Mouse (Mus musculus): ENCODE data around the gene Pou3f1. TPM values are rescaled to one million over a fixed set of nuclear protein-coding genes. Genes with fewer than 3 reads are reported as not detected.

The Pou3f1 gene
- polyA plus RNA-seq, 1 experiment from 2014 or later: 0.10 TPM

DNA sequence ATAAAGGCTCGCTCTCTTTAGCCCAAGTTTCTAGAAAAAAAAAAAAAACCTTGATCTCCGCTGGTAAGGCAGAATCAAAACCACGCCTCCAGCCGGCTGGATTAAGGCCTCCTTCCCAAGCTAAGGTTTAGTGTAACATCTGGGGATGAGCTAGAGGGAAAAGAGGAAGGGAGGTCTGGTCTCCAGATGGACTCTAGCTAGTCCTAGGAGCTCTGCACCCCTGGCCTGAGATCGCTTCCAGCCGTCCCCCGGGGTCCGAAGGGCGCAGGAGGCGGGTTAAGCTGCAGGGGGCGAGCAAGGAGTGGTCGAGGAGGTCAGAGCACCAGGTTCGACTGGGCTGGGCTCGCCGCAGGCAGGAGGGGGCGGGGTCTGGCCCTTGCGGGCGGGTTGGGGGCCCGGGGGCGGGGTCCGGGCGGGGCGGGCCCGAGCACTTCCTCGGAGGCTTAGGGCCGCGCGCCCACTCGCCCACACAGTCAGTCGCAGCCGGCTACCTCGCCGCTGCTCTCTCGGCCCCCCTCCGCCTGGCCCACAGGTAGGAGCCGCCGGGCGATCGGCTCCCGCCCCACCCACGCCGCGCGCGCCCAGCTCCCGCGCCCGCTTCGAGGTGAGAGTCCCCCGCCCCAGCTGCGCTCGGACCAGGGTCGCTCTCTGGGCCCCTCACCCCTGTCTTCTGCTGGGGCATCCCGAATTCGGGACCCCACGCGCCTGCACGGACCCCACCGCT lies 43.8 kb downstream of the Pou3f1 start, which contains the start of gene Fhl3:
Fhl3 (plus strand) TSS at position 454 of the 724 bp plus-strand sequence.
- Histone ChIP-seq H3K9me3 (ENCODE audit: control insufficient read depth, low read depth, low read length) (no peaks in the 10 kb centered on the region), H3K9ac (replicated peaks; ENCODE audit: low read depth, low read length) (peak within 1 kb of the TSS; percentile 85), H3K36me3 (ENCODE audit: control insufficient read depth, insufficient read depth, low read length) (no peaks in the 10 kb centered on the region; the same call in 1 of the 2 replicates), H3K4me3 (ENCODE audit: low read depth, low read length) (peak within 1 kb of the TSS; percentile 84), H3K27me3 (ENCODE audit: control insufficient read depth, insufficient read depth, low read length) (no peaks in the 10 kb centered on the region), H3K4me1 (ENCODE audit: control insufficient read depth, insufficient read depth, low read length) (peaks cover 36% of the 10 kb centered on the region), H3K27ac (ENCODE audit: low read length) (peak within 1 kb of the TSS; percentile 94), H3K4me2 (replicated peaks; ENCODE audit: low read depth, low read length) (peak within 1 kb of the TSS; percentile 74)
- peak; percentile 73 for ATAC-seq (ENCODE audit: insufficient number of reproducible peaks, insufficient read depth, low FRiP score, low read depth)
- 3% methylated on average over 47 of the region's 59 CpGs for WGBS

DNA sequence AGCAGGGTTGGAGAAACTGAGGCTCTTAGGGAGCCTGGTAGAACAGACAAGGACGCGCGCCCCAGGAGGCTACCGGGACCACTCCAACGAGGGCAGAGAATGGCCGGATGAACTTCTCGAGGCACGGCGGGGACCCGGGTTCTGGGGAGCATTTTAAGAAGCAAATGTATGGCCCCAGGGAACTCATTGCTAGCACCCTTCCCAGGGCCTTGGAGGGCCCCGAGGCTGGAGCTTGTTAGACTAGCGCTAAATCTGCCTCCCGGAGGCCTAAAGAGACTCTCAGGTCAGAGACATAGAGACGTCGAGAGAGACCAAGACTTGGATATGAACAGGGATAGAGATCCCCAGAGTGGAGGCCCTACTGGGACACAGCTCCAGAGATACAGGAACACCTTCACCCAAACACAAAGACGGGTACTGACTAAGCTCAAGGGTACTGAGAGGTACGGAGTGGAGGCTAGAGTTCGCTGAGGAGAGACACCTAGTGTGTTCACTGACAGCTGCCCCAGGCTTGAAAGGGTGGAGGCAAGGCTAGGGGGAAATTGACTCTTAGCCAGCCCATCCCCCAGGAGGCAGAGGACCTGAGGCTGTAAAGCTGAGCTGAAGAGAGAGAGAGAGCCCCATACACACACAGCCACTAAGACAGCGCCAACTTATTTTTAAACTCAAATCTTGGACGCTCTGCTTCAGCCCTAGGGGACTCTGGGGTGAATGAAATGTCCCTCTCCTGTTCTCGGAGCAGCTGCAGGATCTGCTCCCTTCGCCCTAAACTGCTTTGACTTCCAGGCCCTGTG lies 44.6 kb downstream of the Pou3f1 start:
- Histone ChIP-seq H3K27ac (ENCODE audit: low read length) (peak overlapping the region; percentile 94), H3K9me3 (ENCODE audit: control insufficient read depth, low read depth, low read length) (no peaks in the 10 kb centered on the region), H3K27me3 (ENCODE audit: control insufficient read depth, insufficient read depth, low read length) (no peaks in the 10 kb centered on the region), H3K4me3 (ENCODE audit: low read depth, low read length) (peak overlapping the region; percentile 84), H3K36me3 (ENCODE audit: control insufficient read depth, insufficient read depth, low read length) (no peaks in the 10 kb centered on the region; the same call in 1 of the 2 replicates), H3K4me2 (replicated peaks; ENCODE audit: low read depth, low read length) (peak overlapping the region; percentile 74), H3K9ac (replicated peaks; ENCODE audit: low read depth, low read length) (peak overlapping the region; percentile 85), H3K4me1 (ENCODE audit: control insufficient read depth, insufficient read depth, low read length) (peaks cover 40% of the 10 kb centered on the region)
- WGBS: 3% methylated on average over 22 of the region's 22 CpGs
- ATAC-seq (ENCODE audit: insufficient number of reproducible peaks, insufficient read depth, low FRiP score, low read depth): no peak

DNA sequence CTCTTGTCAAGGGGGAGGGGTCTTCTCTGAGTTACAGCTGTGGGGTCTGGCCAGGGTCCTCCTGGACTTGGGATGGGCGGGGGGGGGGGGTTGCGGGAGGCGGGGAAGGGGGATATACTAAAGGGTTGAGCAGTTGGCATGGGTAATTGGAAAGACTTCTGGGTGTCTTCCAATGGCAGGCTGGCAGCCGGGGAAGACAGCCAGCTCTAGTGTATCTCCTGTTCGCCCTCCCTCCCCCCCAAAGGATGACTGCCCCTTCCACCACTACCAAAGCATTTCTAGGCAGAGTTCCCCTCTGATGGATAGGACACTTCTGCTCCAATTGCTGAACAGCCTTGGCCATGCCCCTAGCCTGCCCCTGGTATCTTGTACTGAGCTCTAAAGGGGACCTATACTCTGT lies 45.3 kb downstream of the Pou3f1 start:
- H3K9me3 ChIP-seq (ENCODE audit: control insufficient read depth, low read depth, low read length): no peaks in the 10 kb centered on the region

DNA sequence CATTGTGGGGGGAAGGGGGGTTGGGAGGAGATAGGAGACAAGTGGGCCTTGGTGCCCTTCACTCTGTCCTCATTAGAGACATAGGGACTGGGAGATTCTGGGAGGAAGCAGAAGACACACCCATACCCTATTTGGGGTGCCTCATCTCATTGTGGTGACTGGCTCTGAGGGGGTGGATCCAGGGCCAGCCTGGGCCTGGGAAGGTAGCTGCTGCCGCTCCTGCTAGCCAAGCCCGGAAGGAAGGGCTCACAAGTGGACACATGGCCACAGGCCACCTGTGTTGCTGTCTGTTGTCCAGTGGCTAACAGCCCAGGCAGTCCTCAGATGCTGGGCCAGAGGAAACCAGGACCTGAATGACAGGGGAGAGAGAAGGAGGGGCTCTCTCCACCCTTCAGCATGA lies 46.8 kb downstream of the Pou3f1 start:
- Histone ChIP-seq H3K4me1 (ENCODE audit: control insufficient read depth, insufficient read depth, low read length) (peaks cover 40% of the 10 kb centered on the region), H3K9ac (replicated peaks; ENCODE audit: low read depth, low read length) (no peak overlapping the region), H3K27me3 (ENCODE audit: control insufficient read depth, insufficient read depth, low read length) (no peaks in the 10 kb centered on the region), H3K4me3 (ENCODE audit: low read depth, low read length) (0 out of 2 replicates have a peak overlapping the region, but pooled peaks have one; percentile 2), H3K27ac (ENCODE audit: low read length) (peak overlapping the region; percentile 93; the same call in 1 of the 2 replicates), H3K36me3 (ENCODE audit: control insufficient read depth, insufficient read depth, low read length) (no peaks in the 10 kb centered on the region; the same call in 1 of the 2 replicates), H3K4me2 (replicated peaks; ENCODE audit: low read depth, low read length) (peak overlapping the region; percentile 39), H3K9me3 (ENCODE audit: control insufficient read depth, low read depth, low read length) (no peaks in the 10 kb centered on the region)
- no peak for ATAC-seq (ENCODE audit: insufficient number of reproducible peaks, insufficient read depth, low FRiP score, low read depth)
- 31% methylated on average over 2 of the region's 2 CpGs for WGBS

More for the DNA sequence above, 45.3 kb downstream of the Pou3f1 start:
- peak overlapping the region; percentile 84 for H3K4me3 ChIP-seq (ENCODE audit: low read depth, low read length)
- H3K27ac ChIP-seq (ENCODE audit: low read length): peak overlapping the region; percentile 94; the same call in 1 of the 2 replicates
- H3K4me2 ChIP-seq (replicated peaks; ENCODE audit: low read depth, low read length): peak overlapping the region; percentile 74
- H3K36me3 ChIP-seq (ENCODE audit: control insufficient read depth, insufficient read depth, low read length): no peaks in the 10 kb centered on the region; the same call in 1 of the 2 replicates
- peaks cover 40% of the 10 kb centered on the region for H3K4me1 ChIP-seq (ENCODE audit: control insufficient read depth, insufficient read depth, low read length)
- no peak for ATAC-seq (ENCODE audit: insufficient number of reproducible peaks, insufficient read depth, low FRiP score, low read depth)
- 35% methylated on average over 4 of the region's 5 CpGs for WGBS
- peak overlapping the region; percentile 85; the same call in 1 of the 2 replicates for H3K9ac ChIP-seq (replicated peaks; ENCODE audit: low read depth, low read length)
- no peaks in the 10 kb centered on the region for H3K27me3 ChIP-seq (ENCODE audit: control insufficient read depth, insufficient read depth, low read length)

DNA sequence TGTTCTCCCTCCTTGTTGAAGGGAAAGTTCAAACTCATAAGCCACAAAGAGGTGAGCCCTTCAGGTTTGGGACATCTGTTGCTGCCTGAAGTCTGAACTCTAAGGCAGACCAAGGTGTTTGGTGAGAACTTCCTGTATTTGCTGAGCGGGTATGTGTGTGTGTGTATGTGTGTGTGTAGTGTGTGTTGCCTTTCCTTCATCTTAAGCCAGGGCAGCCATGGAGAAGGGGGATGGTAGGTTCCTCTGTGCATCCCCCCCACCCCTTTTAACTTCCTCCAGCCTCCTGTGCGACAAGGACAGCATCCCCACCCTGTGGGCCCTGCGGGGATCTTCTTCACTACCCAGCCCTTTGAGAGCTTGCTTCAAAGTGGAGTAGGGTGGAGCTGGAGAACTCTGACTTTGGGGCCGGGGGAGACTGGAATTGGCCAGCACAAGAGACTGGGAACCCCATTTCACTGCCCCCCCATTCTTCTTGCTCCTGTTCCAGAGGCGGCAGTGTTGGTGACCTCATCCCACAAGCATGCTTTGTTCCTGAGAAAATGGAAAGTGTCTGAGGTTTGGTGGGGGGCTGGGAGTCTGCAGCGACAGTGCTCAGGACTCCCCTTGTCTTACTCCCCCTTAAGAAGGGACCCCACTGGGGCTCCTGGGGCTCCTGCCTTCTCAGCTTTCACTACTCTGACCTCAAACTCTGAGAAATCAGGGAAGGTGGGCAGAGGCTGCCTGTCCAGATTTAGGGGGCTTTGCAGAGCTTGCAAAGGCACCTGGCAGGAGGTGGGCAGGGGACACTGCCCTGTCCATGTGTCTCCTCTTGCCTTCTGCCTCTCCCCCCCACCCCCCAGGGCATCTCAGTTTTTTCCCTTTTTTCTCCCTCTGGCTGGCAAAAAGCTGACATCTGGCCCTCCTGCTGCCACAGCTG lies 47.5 kb downstream of the Pou3f1 start:
- H3K9ac ChIP-seq (replicated peaks; ENCODE audit: low read depth, low read length): 0 out of 2 replicates have a peak overlapping the region, but pooled peaks have one; percentile 21
- no peak for ATAC-seq (ENCODE audit: insufficient number of reproducible peaks, insufficient read depth, low FRiP score, low read depth)
- peaks cover 40% of the 10 kb centered on the region for H3K4me1 ChIP-seq (ENCODE audit: control insufficient read depth, insufficient read depth, low read length)
- H3K4me2 ChIP-seq (replicated peaks; ENCODE audit: low read depth, low read length): peak overlapping the region; percentile 39
- H3K27ac ChIP-seq (ENCODE audit: low read length): peak overlapping the region; percentile 93
- H3K4me3 ChIP-seq (ENCODE audit: low read depth, low read length): 0 out of 2 replicates have a peak overlapping the region, but pooled peaks have one; percentile 2
- 12% methylated on average over 6 of the region's 6 CpGs for WGBS
- no peaks in the 10 kb centered on the region for H3K27me3 ChIP-seq (ENCODE audit: control insufficient read depth, insufficient read depth, low read length)
- no peaks in the 10 kb centered on the region for H3K9me3 ChIP-seq (ENCODE audit: control insufficient read depth, low read depth, low read length)
- no peaks in the 10 kb centered on the region; the same call in 1 of the 2 replicates for H3K36me3 ChIP-seq (ENCODE audit: control insufficient read depth, insufficient read depth, low read length)

DNA sequence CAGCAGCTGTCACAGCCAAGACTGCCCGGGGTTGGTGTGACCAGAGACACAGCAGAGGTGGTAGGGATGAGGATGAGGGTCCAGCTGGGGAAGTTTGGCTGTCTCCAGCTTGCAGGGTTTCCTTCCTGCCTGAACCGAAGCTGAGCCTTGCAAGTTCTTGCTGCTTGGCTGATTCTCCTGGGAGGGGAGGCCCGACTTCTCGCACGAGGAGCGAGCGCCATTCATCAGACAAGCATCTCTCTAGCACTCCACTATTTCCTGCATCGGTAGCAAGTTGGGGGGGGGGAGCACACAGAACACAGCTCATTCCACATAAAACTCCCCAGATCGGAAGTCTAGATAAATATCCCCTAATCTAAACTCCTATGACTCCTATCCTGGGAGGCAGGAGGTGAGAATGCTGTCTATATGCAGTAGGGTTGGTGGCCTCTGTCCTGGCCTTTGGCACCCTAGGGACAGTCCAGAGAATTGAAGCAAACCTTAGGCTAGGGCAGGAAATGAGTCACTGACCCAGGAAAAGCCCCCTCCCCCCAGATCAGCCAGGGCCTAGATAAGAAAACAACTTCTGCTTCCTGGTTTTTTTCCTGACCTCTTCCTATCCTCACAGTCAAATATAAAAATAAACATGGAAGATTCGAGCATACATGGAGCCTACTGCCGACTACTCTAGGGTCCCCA lies 48.3 kb downstream of the Pou3f1 start:
- no peak for ATAC-seq (ENCODE audit: insufficient number of reproducible peaks, insufficient read depth, low FRiP score, low read depth)
- peak overlapping the region; percentile 93 for H3K27ac ChIP-seq (ENCODE audit: low read length)
- 0 out of 2 replicates have a peak overlapping the region, but pooled peaks have one; percentile 21 for H3K9ac ChIP-seq (replicated peaks; ENCODE audit: low read depth, low read length)
- no peaks in the 10 kb centered on the region for H3K9me3 ChIP-seq (ENCODE audit: control insufficient read depth, low read depth, low read length)
- H3K4me3 ChIP-seq (ENCODE audit: low read depth, low read length): no peak overlapping the region
- H3K4me1 ChIP-seq (ENCODE audit: control insufficient read depth, insufficient read depth, low read length): peaks cover 42% of the 10 kb centered on the region
- no peaks in the 10 kb centered on the region; the same call in 1 of the 2 replicates for H3K36me3 ChIP-seq (ENCODE audit: control insufficient read depth, insufficient read depth, low read length)
- no peaks in the 10 kb centered on the region for H3K27me3 ChIP-seq (ENCODE audit: control insufficient read depth, insufficient read depth, low read length)
- 15% methylated on average over 11 of the region's 11 CpGs for WGBS
- H3K4me2 ChIP-seq (replicated peaks; ENCODE audit: low read depth, low read length): peak overlapping the region; percentile 39

DNA sequence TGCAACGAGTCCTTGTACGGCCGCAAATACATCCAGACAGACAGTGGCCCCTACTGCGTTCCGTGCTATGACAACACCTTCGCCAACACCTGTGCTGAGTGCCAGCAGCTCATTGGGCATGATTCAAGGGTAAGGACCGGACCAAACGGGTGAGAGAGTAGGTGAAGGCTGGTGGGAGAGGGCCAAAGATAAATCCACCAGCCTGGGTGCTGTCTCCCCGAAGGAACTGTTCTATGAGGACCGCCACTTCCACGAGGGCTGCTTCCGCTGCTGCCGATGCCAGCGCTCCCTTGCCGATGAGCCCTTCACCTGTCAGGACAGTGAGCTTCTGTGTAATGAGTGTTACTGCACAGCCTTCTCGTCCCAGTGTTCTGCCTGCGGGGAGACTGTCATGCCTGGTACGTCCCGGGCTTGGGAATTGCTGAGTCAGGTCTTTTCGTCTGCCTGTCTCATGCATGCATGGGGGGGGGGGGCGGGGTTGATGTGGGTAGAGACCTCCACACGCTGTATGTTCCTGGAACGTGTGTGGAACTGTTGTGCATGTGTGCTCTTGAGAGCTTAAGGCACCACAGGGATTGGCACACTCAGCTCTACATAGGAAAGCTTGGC lies 49.2 kb downstream of the Pou3f1 start:
- 86% methylated on average over 23 of the region's 23 CpGs for WGBS
- no peak overlapping the region for H3K4me2 ChIP-seq (replicated peaks; ENCODE audit: low read depth, low read length)
- no peaks in the 10 kb centered on the region; the same call in 1 of the 2 replicates for H3K36me3 ChIP-seq (ENCODE audit: control insufficient read depth, insufficient read depth, low read length)
- 0 out of 2 replicates have a peak overlapping the region, but pooled peaks have one; percentile 11 for H3K9ac ChIP-seq (replicated peaks; ENCODE audit: low read depth, low read length)
- H3K4me3 ChIP-seq (ENCODE audit: low read depth, low read length): no peak overlapping the region
- no peaks in the 10 kb centered on the region for H3K27me3 ChIP-seq (ENCODE audit: control insufficient read depth, insufficient read depth, low read length)
- no peak for ATAC-seq (ENCODE audit: insufficient number of reproducible peaks, insufficient read depth, low FRiP score, low read depth)
- peak overlapping the region; percentile 93 for H3K27ac ChIP-seq (ENCODE audit: low read length)
- peaks cover 46% of the 10 kb centered on the region for H3K4me1 ChIP-seq (ENCODE audit: control insufficient read depth, insufficient read depth, low read length)
- no peaks in the 10 kb centered on the region for H3K9me3 ChIP-seq (ENCODE audit: control insufficient read depth, low read depth, low read length)

Data from stomach, embryonic 14.5 days (tissue).